Mouse (Mus musculus): ENCODE data around the gene 4930402F06Rik. TPM values are rescaled to one million over a fixed set of nuclear protein-coding genes. Genes with fewer than 3 reads are reported as not detected.

Gene 4930402F06Rik
- total RNA-seq, 1 experiment: not detected

DNA sequence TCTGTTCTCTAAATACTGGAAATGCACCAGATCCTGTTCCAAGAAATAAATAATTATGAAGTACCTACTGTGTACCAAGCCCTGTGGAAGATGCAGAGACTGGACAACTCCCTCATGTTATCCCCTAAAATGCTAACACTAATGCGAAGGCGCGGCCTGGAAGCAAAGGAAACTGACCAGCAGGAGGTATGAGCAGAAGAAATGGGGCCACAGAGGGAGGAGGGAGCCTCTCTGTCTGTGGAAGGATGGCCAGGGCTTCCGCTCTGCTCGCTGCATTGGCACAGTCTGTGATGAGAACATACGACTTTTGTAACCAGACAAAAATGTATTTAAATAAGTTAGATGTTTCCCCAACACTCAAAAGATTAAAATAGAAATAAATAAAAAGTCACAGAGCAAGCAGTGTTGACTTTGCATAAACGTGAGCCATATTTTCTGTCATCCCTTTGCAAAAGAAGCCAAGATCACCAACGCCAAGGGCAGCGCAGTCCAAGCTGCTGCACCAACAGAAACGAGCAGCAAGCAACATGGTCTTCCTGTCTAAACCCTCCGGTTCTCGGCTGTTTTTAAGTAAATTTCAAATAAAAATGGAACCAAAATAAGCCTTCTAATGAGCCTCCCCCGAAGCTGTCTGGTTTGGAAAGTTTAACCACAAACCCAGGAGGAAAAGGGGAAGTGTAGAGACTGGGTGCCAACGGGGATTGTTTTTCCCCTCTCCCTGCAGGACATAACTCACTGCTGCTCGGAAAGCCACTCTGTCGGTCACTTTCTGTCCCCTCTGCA lies 47.2 kb upstream of the 4930402F06Rik start:
- in situ Hi-C loops (cut with MboI; ENCODE audit: low sequenced_read_pairs in 2 of 2, unreplicated experiment in 2 of 2): no loop called here
- Histone ChIP-seq H3K4me3 (ENCODE audit: insufficient read depth in 1 of 2, low read depth in 1 of 2, low read length in 2 of 2, poor library complexity in 1 of 2, severe bottlenecking in 1 of 2) (no peak overlapping the region), H3K9me3 (ENCODE audit: control insufficient read depth, insufficient read depth, low read depth, low read length) (no peaks in the 10 kb centered on the region), H3K9ac (ENCODE audit: insufficient read depth, low read depth, low read length, poor library complexity, severe bottlenecking) (no peak overlapping the region; the same call in 1 of the 2 replicates), H3K4me1 (ENCODE audit: control insufficient read depth in 2 of 2, insufficient read depth in 2 of 2, low read length in 2 of 2, poor library complexity in 1 of 2) (peaks cover 11 to 18% of the 10 kb centered on the region in 2 experiments), H3K27ac (ENCODE audit: insufficient read depth, low read depth, low read length, poor library complexity, severe bottlenecking) (no peak overlapping the region; the same call in 1 of the 2 replicates), H3K36me3 (ENCODE audit: control insufficient read depth, insufficient read depth, low read length, poor library complexity, severe bottlenecking) (peaks cover 2% of the 10 kb centered on the region; the same call in 1 of the 2 replicates)
- no peak for TF ChIP-seq CHD2 (IDR thresholded peaks at IDR 0.05; ENCODE audit: low read depth, low read length)
- no peak for TF ChIP-seq HCFC1 (IDR thresholded peaks at IDR 0.05; ENCODE audit: borderline replicate concordance, insufficient read depth, low read length)
- TF ChIP-seq ZNF384 (IDR thresholded peaks at IDR 0.05; ENCODE audit: low read depth, low read length): no peak
- no peak for TF ChIP-seq MAFK (IDR thresholded peaks at IDR 0.05; ENCODE audit: insufficient read depth, low read depth, low read length)
- TF ChIP-seq ZC3H11A (IDR thresholded peaks at IDR 0.05; ENCODE audit: borderline replicate concordance, low read depth, low read length): no peak
- no peak for DNase-seq (ENCODE audit: low read depth, low spot score)

GRCm38 (mm10) chr2:35443325-35443724 lies 46.4 kb upstream of the 4930402F06Rik start:
- Histone ChIP-seq H3K4me1 (ENCODE audit: control insufficient read depth in 2 of 2, insufficient read depth in 2 of 2, low read length in 2 of 2, poor library complexity in 1 of 2) (peaks cover 11 to 18% of the 10 kb centered on the region in 2 experiments), H3K9ac (ENCODE audit: insufficient read depth, low read depth, low read length, poor library complexity, severe bottlenecking) (no peak overlapping the region), H3K9me3 (ENCODE audit: control insufficient read depth, insufficient read depth, low read depth, low read length) (no peaks in the 10 kb centered on the region), H3K36me3 (ENCODE audit: control insufficient read depth, insufficient read depth, low read length, poor library complexity, severe bottlenecking) (peaks cover 2% of the 10 kb centered on the region; the same call in 1 of the 2 replicates), H3K4me3 (ENCODE audit: insufficient read depth in 1 of 2, low read depth in 1 of 2, low read length in 2 of 2, poor library complexity in 1 of 2, severe bottlenecking in 1 of 2) (no peak overlapping the region), H3K27ac (ENCODE audit: insufficient read depth, low read depth, low read length, poor library complexity, severe bottlenecking) (no peak overlapping the region)
- in situ Hi-C loops (cut with MboI; ENCODE audit: low sequenced_read_pairs in 2 of 2, unreplicated experiment in 2 of 2): no loop called here
- no peak for DNase-seq (ENCODE audit: low read depth, low spot score)
- no peak for TF ChIP-seq ZNF384 (IDR thresholded peaks at IDR 0.05; ENCODE audit: low read depth, low read length)
- no peak for TF ChIP-seq HCFC1 (IDR thresholded peaks at IDR 0.05; ENCODE audit: borderline replicate concordance, insufficient read depth, low read length)
- TF ChIP-seq ZC3H11A (IDR thresholded peaks at IDR 0.05; ENCODE audit: borderline replicate concordance, low read depth, low read length): no peak
- no peak for TF ChIP-seq MAFK (IDR thresholded peaks at IDR 0.05; ENCODE audit: insufficient read depth, low read depth, low read length)
- no peak for TF ChIP-seq CHD2 (IDR thresholded peaks at IDR 0.05; ENCODE audit: low read depth, low read length)

DNA sequence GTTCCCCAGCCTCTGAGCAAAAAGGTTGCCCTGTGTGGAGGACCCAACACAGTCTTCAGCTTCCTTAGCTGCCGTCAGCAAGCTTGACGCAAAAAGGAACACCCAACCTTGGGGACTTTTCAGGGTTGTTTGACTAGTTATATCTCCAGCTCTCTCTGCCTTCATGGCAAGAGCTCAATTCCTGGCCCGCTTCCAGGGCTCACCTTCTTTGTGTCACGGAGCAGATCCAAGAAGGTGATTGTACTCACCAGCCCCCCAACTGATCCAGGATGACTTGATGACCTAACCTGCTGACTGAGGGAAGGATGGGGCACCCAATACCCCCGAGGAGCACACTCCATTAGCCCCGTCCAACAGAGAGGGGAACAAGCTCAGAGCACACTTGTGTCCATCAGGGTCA lies 45.1 kb upstream of the 4930402F06Rik start:
- Histone ChIP-seq H3K4me3 (ENCODE audit: insufficient read depth in 1 of 2, low read depth in 1 of 2, low read length in 2 of 2, poor library complexity in 1 of 2, severe bottlenecking in 1 of 2) (no peak overlapping the region), H3K4me1 (ENCODE audit: control insufficient read depth in 2 of 2, insufficient read depth in 2 of 2, low read length in 2 of 2, poor library complexity in 1 of 2) (peaks cover 11 to 12% of the 10 kb centered on the region in 2 experiments), H3K36me3 (ENCODE audit: control insufficient read depth, insufficient read depth, low read length, poor library complexity, severe bottlenecking) (peaks cover 2% of the 10 kb centered on the region; the same call in 1 of the 2 replicates), H3K9ac (ENCODE audit: insufficient read depth, low read depth, low read length, poor library complexity, severe bottlenecking) (no peak overlapping the region), H3K27ac (ENCODE audit: insufficient read depth, low read depth, low read length, poor library complexity, severe bottlenecking) (no peak overlapping the region), H3K9me3 (ENCODE audit: control insufficient read depth, insufficient read depth, low read depth, low read length) (no peaks in the 10 kb centered on the region)
- TF ChIP-seq ZNF384 (IDR thresholded peaks at IDR 0.05; ENCODE audit: low read depth, low read length): no peak
- no peak for TF ChIP-seq ZC3H11A (IDR thresholded peaks at IDR 0.05; ENCODE audit: borderline replicate concordance, low read depth, low read length)
- no peak for TF ChIP-seq HCFC1 (IDR thresholded peaks at IDR 0.05; ENCODE audit: borderline replicate concordance, insufficient read depth, low read length)
- no peak for TF ChIP-seq MAFK (IDR thresholded peaks at IDR 0.05; ENCODE audit: insufficient read depth, low read depth, low read length)
- no peak for TF ChIP-seq CHD2 (IDR thresholded peaks at IDR 0.05; ENCODE audit: low read depth, low read length)
- DNase-seq (ENCODE audit: low read depth, low spot score): no peak
- in situ Hi-C loops (cut with MboI; ENCODE audit: low sequenced_read_pairs in 2 of 2, unreplicated experiment in 2 of 2): no loop called here

DNA sequence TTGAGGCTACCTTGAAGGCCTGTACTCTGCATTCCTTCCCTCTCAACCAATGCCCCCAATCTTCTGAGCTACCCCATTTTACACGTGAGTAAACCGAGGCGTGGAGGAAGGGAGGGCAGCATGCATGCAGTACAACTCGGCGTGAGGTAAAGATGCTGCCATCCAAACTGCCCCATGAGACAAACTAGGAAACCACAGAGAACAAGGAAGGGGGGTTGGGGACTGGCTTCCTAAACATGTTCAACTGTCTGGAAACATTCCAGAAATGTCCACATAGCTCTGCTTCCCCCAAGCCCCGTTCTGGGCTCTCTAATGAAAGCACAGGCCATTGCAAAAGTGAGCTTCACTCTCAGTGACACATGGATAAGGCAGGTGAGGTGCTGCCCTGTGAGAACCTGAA lies 44.4 kb upstream of the 4930402F06Rik start:
- Histone ChIP-seq H3K9me3 (ENCODE audit: control insufficient read depth, insufficient read depth, low read depth, low read length) (no peaks in the 10 kb centered on the region), H3K27ac (ENCODE audit: insufficient read depth, low read depth, low read length, poor library complexity, severe bottlenecking) (no peak overlapping the region), H3K36me3 (ENCODE audit: control insufficient read depth, insufficient read depth, low read length, poor library complexity, severe bottlenecking) (peaks cover 2% of the 10 kb centered on the region; the same call in 1 of the 2 replicates), H3K9ac (ENCODE audit: insufficient read depth, low read depth, low read length, poor library complexity, severe bottlenecking) (no peak overlapping the region), H3K4me3 (ENCODE audit: insufficient read depth in 1 of 2, low read depth in 1 of 2, low read length in 2 of 2, poor library complexity in 1 of 2, severe bottlenecking in 1 of 2) (no peak overlapping the region), H3K4me1 (ENCODE audit: control insufficient read depth in 2 of 2, insufficient read depth in 2 of 2, low read length in 2 of 2, poor library complexity in 1 of 2) (peaks cover 8 to 12% of the 10 kb centered on the region in 2 experiments)
- no peak for DNase-seq (ENCODE audit: low read depth, low spot score)
- no peak for TF ChIP-seq HCFC1 (IDR thresholded peaks at IDR 0.05; ENCODE audit: borderline replicate concordance, insufficient read depth, low read length)
- TF ChIP-seq CHD2 (IDR thresholded peaks at IDR 0.05; ENCODE audit: low read depth, low read length): no peak
- TF ChIP-seq ZC3H11A (IDR thresholded peaks at IDR 0.05; ENCODE audit: borderline replicate concordance, low read depth, low read length): no peak
- TF ChIP-seq ZNF384 (IDR thresholded peaks at IDR 0.05; ENCODE audit: low read depth, low read length): no peak
- TF ChIP-seq MAFK (IDR thresholded peaks at IDR 0.05; ENCODE audit: insufficient read depth, low read depth, low read length): no peak
- in situ Hi-C loops (cut with MboI; ENCODE audit: low sequenced_read_pairs in 2 of 2, unreplicated experiment in 2 of 2): no loop called here

Data from ES-E14 (cell line).